Mouse (Mus musculus): ENCODE measurements around the gene Tcf3. TPM values are rescaled to one million over a fixed set of nuclear protein-coding genes. Genes with fewer than 3 reads are reported as not detected.
A peak's percentile ranks its signal among the peaks of the same experiment; 100 is the strongest.

The Tcf3 gene
- polyA plus RNA-seq, 1 experiment from 2014 or later: 85.8 TPM

- H3K4me1 ChIP-seq (replicated peaks): peaks cover 32% of the 10 kb centered on the region
- peak within 1 kb of the TSS; percentile 95 for H3K9ac ChIP-seq
- peak; percentile 82 for ATAC-seq (ENCODE audit: insufficient number of reproducible peaks, low FRiP score)
- H3K9me3 ChIP-seq (replicated peaks): no peaks in the 10 kb centered on the region
- H3K27ac ChIP-seq (ENCODE audit: poor library complexity, severe bottlenecking): peak within 1 kb of the TSS; percentile 78
- peak within 1 kb of the TSS; percentile 95 for H3K4me3 ChIP-seq
- no peaks in the 10 kb centered on the region for H3K27me3 ChIP-seq (replicated peaks)
- WGBS: under 1% methylated on average over 27 of the region's 27 CpGs
- peak within 1 kb of the TSS; percentile 95 for H3K4me2 ChIP-seq
- peaks cover 56% of the 10 kb centered on the region for H3K36me3 ChIP-seq
Measured at GRCm38 (mm10) chr10:80406684-80407501, 26.6 kb downstream of the Tcf3 start, which contains the start of gene Uqcr11. Gene Uqcr11 (minus strand): TSS chr10:80406830.

- H3K9me3 ChIP-seq (replicated peaks): no peaks in the 10 kb centered on the region
- no peak overlapping the region for H3K27ac ChIP-seq (ENCODE audit: poor library complexity, severe bottlenecking)
- ATAC-seq (ENCODE audit: insufficient number of reproducible peaks, low FRiP score): no peak
- no peaks in the 10 kb centered on the region for H3K27me3 ChIP-seq (replicated peaks)
- WGBS: 46% methylated on average over 10 of the region's 10 CpGs
- H3K4me2 ChIP-seq: peak overlapping the region; percentile 95
- peaks cover 53% of the 10 kb centered on the region for H3K36me3 ChIP-seq
- H3K4me3 ChIP-seq: peak overlapping the region; percentile 95
- peak overlapping the region; percentile 95 for H3K9ac ChIP-seq
- H3K4me1 ChIP-seq (replicated peaks): peaks cover 39% of the 10 kb centered on the region
Measured at GRCm38 (mm10) chr10:80405481-80406173, 27.8 kb downstream of the Tcf3 start.

GRCm38 (mm10) chr10:80403044-80403692, 30.3 kb downstream of the Tcf3 start:
- H3K36me3 ChIP-seq: peaks cover 34% of the 10 kb centered on the region
- WGBS: 88% methylated on average over 4 of the region's 4 CpGs
- H3K9me3 ChIP-seq (replicated peaks): no peaks in the 10 kb centered on the region
- no peak overlapping the region for H3K9ac ChIP-seq
- H3K4me1 ChIP-seq (replicated peaks): peaks cover 46% of the 10 kb centered on the region
- no peak overlapping the region for H3K4me2 ChIP-seq
- ATAC-seq (ENCODE audit: insufficient number of reproducible peaks, low FRiP score): no peak
- no peaks in the 10 kb centered on the region for H3K27me3 ChIP-seq (replicated peaks)
- no peak overlapping the region for H3K27ac ChIP-seq (ENCODE audit: poor library complexity, severe bottlenecking)
- no peak overlapping the region for H3K4me3 ChIP-seq

GRCm38 (mm10) chr10:80400704-80401161, 32.7 kb downstream of the Tcf3 start:
- Histone ChIP-seq H3K36me3 (peaks cover 51% of the 10 kb centered on the region), H3K27me3 (replicated peaks) (no peaks in the 10 kb centered on the region)

GRCm38 (mm10) chr10:80399973-80400703, 33.3 kb downstream of the Tcf3 start:
- Histone ChIP-seq H3K9ac (peak overlapping the region; percentile 77), H3K27ac (ENCODE audit: poor library complexity, severe bottlenecking) (peak overlapping the region; percentile 79), H3K27me3 (replicated peaks) (no peaks in the 10 kb centered on the region), H3K4me2 (peak overlapping the region; percentile 86), H3K9me3 (replicated peaks) (no peaks in the 10 kb centered on the region), H3K4me1 (replicated peaks) (peaks cover 43% of the 10 kb centered on the region), H3K36me3 (peaks cover 57% of the 10 kb centered on the region), H3K4me3 (peak overlapping the region; percentile 68)
- ATAC-seq (ENCODE audit: insufficient number of reproducible peaks, low FRiP score): no peak
- 14% methylated on average over 17 of the region's 17 CpGs for WGBS

More at GRCm38 (mm10) chr10:80400704-80401161, 32.7 kb downstream of the Tcf3 start:
- no peak overlapping the region for H3K27ac ChIP-seq (ENCODE audit: poor library complexity, severe bottlenecking)
- WGBS: 67% methylated on average over 4 of the region's 4 CpGs
- peaks cover 49% of the 10 kb centered on the region for H3K4me1 ChIP-seq (replicated peaks)
- H3K4me3 ChIP-seq: no peak overlapping the region
- peak overlapping the region; percentile 86; the same call in 1 of the 2 replicates for H3K4me2 ChIP-seq
- no peaks in the 10 kb centered on the region for H3K9me3 ChIP-seq (replicated peaks)
- peak overlapping the region; percentile 77; the same call in 1 of the 2 replicates for H3K9ac ChIP-seq
- no peak for ATAC-seq (ENCODE audit: insufficient number of reproducible peaks, low FRiP score)

- peak within 1 kb of the TSS; percentile 68 for H3K4me3 ChIP-seq
- WGBS: under 1% methylated on average over 80 of the region's 82 CpGs
- H3K4me1 ChIP-seq (replicated peaks): peaks cover 36% of the 10 kb centered on the region
- H3K36me3 ChIP-seq: peaks cover 64% of the 10 kb centered on the region
- H3K4me2 ChIP-seq: peak within 1 kb of the TSS; percentile 86
- peak within 1 kb of the TSS; percentile 98 for H3K27ac ChIP-seq (ENCODE audit: poor library complexity, severe bottlenecking)
- H3K27me3 ChIP-seq (replicated peaks): no peaks in the 10 kb centered on the region
- no peaks in the 10 kb centered on the region for H3K9me3 ChIP-seq (replicated peaks)
- peak; percentile 97 for ATAC-seq (ENCODE audit: insufficient number of reproducible peaks, low FRiP score)
- peak within 1 kb of the TSS; percentile 87 for H3K9ac ChIP-seq
Measured at GRCm38 (mm10) chr10:80399191-80399972, 34.1 kb downstream of the Tcf3 start, which contains the start of gene Mbd3. Gene Mbd3 (minus strand): TSS chr10:80399550.

GRCm38 (mm10) chr10:80398719-80399190, 34.7 kb downstream of the Tcf3 start:
- H3K27me3 ChIP-seq (replicated peaks): no peaks in the 10 kb centered on the region
- H3K9me3 ChIP-seq (replicated peaks): no peaks in the 10 kb centered on the region
- peaks cover 35% of the 10 kb centered on the region for H3K4me1 ChIP-seq (replicated peaks)
- ATAC-seq (ENCODE audit: insufficient number of reproducible peaks, low FRiP score): peak; percentile 89
- peak overlapping the region; percentile 98 for H3K27ac ChIP-seq (ENCODE audit: poor library complexity, severe bottlenecking)
- H3K4me2 ChIP-seq: peak overlapping the region; percentile 81
- H3K36me3 ChIP-seq: peaks cover 64% of the 10 kb centered on the region
- peak overlapping the region; percentile 68 for H3K4me3 ChIP-seq
- WGBS: under 1% methylated on average over 59 of the region's 59 CpGs
- H3K9ac ChIP-seq: peak overlapping the region; percentile 87

- peaks cover 36% of the 10 kb centered on the region for H3K4me1 ChIP-seq (replicated peaks)
- no peak for ATAC-seq (ENCODE audit: insufficient number of reproducible peaks, low FRiP score)
- H3K9me3 ChIP-seq (replicated peaks): no peaks in the 10 kb centered on the region
- H3K4me3 ChIP-seq: peak overlapping the region; percentile 68
- H3K36me3 ChIP-seq: peaks cover 64% of the 10 kb centered on the region
- WGBS: 0% methylated on average over 1 of the region's 1 CpGs
- H3K4me2 ChIP-seq: peak overlapping the region; percentile 81
- H3K27ac ChIP-seq (ENCODE audit: poor library complexity, severe bottlenecking): peak overlapping the region; percentile 98
- H3K27me3 ChIP-seq (replicated peaks): no peaks in the 10 kb centered on the region
- peak overlapping the region; percentile 87 for H3K9ac ChIP-seq
Measured at GRCm38 (mm10) chr10:80398174-80398535, 35.3 kb downstream of the Tcf3 start.

- Histone ChIP-seq H3K36me3 (peaks cover 64% of the 10 kb centered on the region), H3K9me3 (replicated peaks) (no peaks in the 10 kb centered on the region), H3K4me2 (peak overlapping the region; percentile 81), H3K4me3 (peak overlapping the region; percentile 68), H3K4me1 (replicated peaks) (peaks cover 36% of the 10 kb centered on the region), H3K27me3 (replicated peaks) (no peaks in the 10 kb centered on the region), H3K9ac (peak overlapping the region; percentile 87), H3K27ac (ENCODE audit: poor library complexity, severe bottlenecking) (peak overlapping the region; percentile 39; the same call in 1 of the 2 replicates)
- WGBS: 54% methylated on average over 8 of the region's 8 CpGs
- no peak for ATAC-seq (ENCODE audit: insufficient number of reproducible peaks, low FRiP score)
Measured at GRCm38 (mm10) chr10:80397524-80398173, 35.8 kb downstream of the Tcf3 start.

All from heart, embryonic 12.5 days (tissue).